Mouse (Mus musculus): ENCODE measurements around the gene Dynlrb2.

- no peak for TF ChIP-seq MAX (IDR thresholded peaks at IDR 0.05; ENCODE audit: low read depth)
- TF ChIP-seq POLR2AphosphoS2 (IDR thresholded peaks at IDR 0.05; ENCODE audit: insufficient read length, low read depth) = no peak
- no peak for TF ChIP-seq USF1 (IDR thresholded peaks at IDR 0.05; ENCODE audit: low read depth)
- TF ChIP-seq TCF12 (IDR thresholded peaks at IDR 0.05; ENCODE audit: insufficient read depth, poor library complexity, severe bottlenecking) = no peak
These were observed 38.6 kb downstream of the Dynlrb2 start for GRCm38 (mm10) chr8:116543366-116543765.
